Mouse (Mus musculus) spleen, postnatal 10 days (tissue): ENCODE measurements around the gene Abhd13.

ENCODE experiments used
- DNase-seq, 2 experiments: peaks; one replicate each; pipeline ENCODE4 v3.0.0; 2021 to 2022; ENCODE audit warnings: low spot score in 2 of 2

The Abhd13 gene

GRCm38 (mm10) chr8:10016252-10016651 lies 38.7 kb downstream of the Abhd13 start:
- no peak for DNase-seq

DNA sequence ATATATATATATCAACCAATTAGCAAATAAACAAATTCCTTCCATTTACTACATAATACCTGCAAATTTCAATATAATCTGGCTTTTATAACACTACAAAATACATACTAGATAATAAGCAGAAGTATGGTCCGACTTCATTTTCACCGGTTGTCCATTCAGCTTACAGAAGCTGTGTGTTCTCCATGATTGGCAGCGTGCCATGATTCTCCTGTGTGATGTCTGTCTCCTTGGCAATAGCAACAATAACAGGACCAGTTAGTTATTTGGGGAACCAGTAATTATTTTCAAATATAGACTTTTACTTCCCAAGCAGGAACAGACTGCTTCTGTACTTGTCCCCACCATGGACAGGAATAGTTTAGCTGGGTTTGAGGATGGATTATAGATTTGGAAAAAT lies 39.7 kb downstream of the Abhd13 start:
- DNase-seq = no peak

DNA sequence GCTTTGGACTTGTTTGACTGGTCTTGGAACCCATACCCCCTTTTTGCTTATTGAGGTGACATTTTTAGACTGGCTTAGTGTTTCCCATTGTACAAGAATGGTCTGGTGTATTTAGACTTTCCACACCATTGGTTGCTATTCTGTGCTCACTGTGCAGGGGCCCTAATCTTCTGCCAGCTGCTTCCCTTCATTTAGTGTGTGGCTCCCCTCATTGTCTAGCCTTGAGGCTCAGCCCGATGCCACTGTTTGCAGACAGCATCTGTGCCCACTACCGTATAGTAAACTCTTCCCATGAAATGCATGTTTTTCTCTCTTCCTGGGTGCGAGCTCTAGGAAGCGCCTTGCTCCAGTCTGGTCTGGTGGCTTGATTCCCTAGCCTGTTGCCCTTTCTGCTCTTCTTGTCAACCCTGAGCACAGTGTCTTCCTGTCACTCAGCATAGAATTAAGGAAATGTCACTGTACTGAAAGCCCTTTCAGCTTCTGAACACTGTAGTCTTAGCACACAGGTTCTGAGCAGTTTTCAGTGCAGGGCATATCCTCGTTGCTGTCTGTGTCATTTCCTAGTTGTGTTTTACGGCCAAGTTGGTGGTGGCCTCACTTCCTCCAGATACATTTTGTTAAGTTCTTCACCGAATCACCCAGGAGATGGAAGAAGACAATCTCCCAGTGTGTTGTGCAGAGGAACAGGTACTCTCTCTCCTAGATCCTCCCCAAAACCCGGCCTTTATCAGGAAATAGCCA lies 53.0 kb downstream of the Abhd13 start:
- no peak for DNase-seq

DNA sequence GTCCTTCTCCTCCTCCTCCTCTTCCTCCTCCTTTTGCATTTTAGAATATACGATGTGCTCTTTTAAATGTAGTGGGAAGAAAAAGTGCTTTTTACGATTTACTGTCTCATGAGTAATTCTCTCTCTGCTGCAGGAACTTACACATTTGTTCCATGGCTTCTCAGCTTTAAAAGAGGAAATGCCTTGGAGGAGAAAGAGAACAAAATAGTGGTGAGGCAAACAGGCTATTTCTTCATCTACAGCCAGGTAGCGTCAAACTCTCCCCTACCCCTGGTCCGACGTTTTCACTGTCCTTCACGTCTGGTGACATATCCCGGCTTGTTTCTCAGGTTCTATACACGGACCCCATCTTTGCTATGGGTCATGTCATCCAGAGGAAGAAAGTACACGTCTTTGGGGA lies 53.7 kb downstream of the Abhd13 start:
- DNase-seq = no peak

DNA sequence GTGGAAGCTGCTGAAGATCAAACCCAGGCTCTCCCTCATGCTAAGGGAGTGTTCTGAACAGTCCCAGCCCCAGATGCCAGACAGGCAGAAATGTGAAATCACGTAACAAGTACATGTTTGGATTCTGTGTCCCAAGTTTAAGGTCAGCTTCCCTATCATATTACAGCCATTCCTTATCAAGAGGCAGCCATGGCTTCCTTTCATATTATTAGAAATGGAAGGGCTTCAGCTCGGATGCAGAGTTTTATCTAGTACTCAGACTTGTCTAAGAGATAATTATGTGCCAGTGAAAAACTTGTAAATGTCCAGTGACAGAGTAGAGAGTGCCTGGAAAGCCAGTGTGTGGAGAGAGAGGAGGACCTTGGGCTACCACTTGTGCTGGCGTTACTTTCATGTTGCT lies 63.4 kb downstream of the Abhd13 start:
- DNase-seq = no peak
